Mouse (Mus musculus) mouse embryonic stem cell (cell line): ENCODE results near the gene Mfap3l.
"Not testable (repeated sequence)": the region's sequence is repeated elsewhere in the genome, so short reads cannot be mapped to it uniquely, and the experiment has no call there.

ENCODE experiments used
- in situ Hi-C, 2 experiments: fragments of 300-500 bp; cut with MboI; formaldehyde crosslinking; loops; 1 replicate in 1 of 2; 3 replicates in 1 of 2; pipeline ENCODE4 v1.14.3; 2019 to 2020; ENCODE audit warnings: low sequenced_read_pairs in 2 of 2, low pct_unique_long_range_greater_than_20kb in 1 of 2, mixed read lengths in 1 of 2; ENCODE audit not compliant: unreplicated experiment in 1 of 2

Mfap3l gene

DNA sequence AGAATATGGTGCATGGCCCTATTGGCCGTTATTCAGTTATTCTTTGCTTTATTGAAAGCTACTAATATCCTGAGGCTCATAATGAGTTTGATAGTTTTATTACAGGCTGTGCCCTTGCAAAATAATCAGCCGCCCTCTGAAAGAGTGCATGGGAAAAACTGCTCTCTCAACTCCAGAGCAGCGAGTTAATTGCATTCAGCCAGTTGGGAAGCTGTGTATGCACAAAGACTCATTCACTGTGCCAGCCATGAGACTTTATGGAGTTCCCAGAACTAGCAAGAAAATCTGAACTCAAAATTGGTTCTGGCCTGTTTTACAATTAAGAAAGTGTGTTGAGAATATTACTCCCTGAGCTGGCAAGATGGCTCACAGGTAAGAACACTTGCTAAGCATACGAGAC is 12.5 kb downstream of the Mfap3l start:
- in situ Hi-C loops: no loop called here

DNA sequence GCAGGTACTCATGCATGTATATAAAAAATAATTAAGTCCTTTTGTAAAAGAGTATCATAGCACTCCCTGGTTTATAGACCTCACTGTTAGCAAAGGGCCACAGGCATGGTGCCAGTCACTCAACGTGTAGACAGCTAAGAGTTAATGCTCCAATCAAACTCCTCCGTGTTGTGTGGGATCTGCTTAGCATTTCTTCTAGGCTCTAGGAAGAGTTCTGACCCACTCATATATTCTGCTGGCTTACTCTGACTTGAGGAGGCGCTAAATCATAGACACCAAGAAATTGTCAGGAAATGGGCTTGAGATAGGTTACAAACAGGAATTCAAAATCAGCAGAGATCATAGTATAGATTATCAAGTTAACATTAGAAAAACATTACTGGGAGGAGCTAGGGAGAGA is 13.3 kb downstream of the Mfap3l start:
- in situ Hi-C loops: no loop called here

DNA sequence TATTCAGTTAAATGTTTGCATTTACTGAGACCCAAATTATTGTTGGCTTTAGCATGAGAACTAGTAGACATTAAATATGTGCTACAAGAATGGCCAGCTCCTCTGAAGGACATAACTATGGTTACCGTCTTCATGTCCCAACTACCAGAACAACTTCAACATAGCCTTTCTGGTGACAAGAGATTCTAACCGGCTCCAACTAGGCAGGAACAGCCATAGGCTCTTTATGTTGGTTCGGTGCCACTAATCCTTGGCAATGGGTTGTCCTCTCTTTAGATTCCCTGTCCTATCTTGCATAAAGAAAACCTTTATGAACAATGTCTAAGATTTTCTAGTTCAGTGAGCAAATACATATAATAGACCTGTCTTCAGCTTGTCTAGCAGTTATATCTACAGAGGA is 14.7 kb downstream of the Mfap3l start:
- in situ Hi-C loops: no loop called here

DNA sequence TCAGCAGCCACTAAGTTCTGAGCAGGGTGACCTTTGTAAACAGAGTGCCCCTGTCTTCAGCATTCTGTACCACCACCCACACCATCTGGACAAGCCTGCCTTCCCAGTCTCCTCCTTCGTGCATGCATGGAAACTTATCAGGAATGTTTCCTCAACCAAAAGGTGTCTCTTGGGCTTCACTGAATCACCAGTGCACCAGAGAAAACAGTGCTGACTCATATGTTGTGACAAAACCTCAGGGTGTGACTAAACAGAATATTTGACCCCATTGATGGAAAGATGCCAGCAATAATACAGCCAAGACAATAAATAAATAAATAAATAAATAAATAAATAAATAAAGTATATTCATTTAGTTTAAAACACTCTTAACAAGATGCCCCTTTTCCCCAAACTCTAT is 16.5 kb downstream of the Mfap3l start:
- in situ Hi-C loops: no loop called here

DNA sequence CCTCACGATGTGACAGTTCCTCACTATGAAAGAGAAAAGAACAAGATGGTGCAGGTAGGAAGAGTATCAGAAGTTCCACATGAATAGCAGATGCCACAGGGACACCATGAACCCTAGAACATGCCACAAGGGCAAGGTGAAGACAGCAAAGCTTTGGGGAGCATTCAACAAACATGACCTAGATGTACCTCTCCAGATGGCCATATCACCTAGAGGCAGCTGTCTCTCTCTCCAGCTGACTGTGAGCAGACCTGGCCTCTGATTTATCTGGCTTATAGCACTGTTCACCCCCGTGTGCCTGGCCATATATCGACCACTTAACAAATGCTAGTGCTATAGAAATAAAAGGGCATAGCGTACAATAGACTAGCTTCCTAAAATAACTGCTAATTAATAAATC is 17.5 kb downstream of the Mfap3l start:
- in situ Hi-C loops: no loop called here

DNA sequence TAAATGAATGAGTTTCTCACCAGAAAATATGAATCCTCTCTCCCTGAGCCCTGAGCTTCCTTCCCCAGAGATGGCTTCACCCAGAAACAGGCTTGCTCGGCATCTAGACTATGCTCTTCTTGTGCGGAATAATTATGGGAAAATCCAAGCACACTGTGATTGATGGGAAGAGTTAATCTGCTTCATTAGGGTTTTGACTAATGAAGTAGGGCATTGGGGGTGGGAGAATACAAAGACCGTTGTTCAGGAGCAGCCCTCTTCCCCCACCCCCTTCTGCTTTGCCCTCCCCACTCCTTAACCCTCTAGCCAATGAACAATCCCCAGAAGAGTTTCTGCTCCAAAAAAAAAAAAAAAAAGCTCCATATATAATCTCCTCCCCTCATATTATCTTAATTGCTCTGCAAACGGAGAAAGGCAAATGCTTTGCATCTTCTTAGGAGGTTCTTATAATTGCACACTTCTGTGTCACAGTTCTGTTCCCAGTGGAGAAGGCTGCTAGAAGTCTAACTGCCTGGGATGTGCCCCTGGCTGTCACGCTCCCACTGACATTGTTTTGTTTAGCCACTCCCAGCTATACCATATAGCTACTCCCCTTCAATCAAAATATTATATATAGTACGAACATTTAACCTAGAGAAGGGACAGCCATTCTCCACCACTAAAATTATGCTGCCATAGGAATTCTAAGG is 24.9 kb downstream of the Mfap3l start:
- in situ Hi-C loops: no loop called here

DNA sequence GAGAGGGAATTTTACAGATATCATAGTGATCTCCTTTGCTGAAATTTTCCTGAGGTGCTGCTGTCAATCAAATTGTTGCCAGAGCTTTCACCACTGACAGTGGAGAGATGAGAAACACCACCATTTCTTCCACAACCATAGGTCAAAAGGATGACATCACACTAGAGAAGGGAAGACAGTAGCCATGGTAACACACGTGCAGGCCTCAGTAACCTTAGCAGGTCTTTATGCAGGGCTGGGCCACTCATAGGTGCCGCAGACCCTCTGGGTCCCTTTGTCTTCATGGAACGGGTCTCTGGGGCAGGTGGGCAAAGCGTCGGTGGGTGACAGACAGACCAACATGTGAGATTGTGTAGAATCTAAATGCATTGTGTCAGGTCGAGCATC is 25.5 kb downstream of the Mfap3l start:
- in situ Hi-C loops: no loop called here

DNA sequence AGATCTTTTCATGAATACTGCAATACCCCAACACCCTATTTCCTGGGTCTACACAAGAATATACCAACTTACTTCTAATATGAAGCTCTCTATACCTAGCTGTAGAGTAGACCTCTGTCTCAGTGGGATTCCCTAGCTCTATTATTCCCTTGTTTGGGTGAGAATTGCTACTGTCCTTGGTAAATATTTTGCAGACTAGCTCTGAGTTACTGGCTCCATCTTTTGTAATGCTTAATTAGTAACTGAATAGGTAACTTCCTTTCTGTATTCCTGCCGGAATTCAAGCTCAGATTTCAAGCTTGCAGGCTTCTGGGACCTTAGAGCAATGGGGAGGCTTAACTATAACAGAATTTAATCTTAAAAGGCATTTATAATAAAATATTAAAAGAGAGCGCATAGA is 26.1 kb downstream of the Mfap3l start:
- in situ Hi-C loops: not testable (repeated sequence)

DNA sequence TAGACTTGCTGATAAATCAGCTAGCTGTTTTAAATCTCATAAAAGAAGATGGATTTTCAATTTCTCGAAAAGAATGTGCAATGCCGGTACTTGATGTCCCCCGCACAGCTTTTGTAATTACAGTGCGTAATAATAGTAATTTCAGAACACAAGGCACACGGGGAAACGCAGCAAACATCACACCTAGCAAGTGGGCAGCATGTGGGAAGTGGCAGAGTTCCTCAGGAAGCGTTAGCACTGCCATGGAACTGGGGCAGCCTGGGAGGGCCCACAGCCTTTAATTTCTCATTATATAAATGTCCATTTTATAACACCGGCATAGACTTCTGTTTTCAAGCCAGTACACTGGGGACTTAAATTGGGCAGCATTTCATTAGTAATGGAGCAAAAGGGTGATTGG is 27.1 kb downstream of the Mfap3l start:
- in situ Hi-C loops: no loop called here

DNA sequence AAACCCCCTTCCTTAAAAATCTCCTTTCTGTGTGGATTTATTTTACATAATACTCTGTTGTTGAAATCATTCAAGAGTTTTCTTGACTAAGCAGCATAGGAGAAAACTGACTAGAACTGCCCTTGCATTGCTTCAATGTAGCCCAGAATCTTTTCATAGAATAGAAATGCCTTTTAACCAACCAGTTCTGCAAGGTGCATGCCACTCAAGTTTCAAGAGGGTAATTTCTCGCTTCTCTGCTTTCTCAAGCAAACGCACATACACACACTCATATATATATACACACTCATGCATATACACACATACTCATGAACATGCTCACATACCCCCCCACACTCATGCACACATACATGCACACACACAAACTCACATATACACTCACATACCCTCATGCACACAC is 28.6 kb downstream of the Mfap3l start:
- in situ Hi-C loops: no loop called here

DNA sequence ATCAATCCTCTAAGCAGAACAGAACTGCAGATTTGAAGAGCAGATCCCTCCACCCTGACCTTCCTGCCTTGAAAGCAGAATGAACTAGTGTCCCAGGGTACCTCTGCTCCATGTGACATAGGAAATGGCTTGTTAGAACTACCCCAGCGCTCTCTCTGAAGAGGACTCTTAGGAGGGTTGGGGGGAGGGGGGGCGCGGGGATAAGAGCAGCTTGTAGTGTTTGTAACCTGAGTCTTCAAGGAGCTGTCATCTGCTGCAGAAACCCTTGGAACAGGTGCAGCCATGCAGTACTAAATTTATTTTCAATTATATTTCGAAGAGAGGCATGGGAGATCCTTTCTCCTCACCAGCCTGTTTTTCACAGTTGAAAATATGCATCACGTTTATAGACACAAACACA is 30.9 kb downstream of the Mfap3l start:
- in situ Hi-C loops: no loop called here

DNA sequence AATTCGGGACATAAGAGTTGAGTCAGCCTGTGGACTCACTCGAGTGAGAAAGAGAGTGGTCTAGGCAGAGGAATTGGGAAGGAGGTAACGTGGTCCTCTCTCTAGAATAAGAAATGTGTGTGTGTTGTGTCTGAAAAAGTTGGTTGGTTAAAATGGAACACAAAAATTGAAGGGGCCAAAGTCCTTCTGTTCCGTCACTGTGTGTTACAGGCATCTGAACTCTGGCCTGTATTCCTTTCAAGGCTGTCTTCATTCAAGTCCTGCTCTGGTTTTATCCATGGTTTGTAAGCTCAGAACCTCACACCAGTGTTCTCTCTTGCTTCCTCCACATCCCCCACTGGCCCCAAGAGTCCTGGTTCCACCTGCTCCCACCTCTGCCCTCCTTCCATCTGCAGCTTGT is 33.2 kb downstream of the Mfap3l start:
- in situ Hi-C loops: no loop called here

DNA sequence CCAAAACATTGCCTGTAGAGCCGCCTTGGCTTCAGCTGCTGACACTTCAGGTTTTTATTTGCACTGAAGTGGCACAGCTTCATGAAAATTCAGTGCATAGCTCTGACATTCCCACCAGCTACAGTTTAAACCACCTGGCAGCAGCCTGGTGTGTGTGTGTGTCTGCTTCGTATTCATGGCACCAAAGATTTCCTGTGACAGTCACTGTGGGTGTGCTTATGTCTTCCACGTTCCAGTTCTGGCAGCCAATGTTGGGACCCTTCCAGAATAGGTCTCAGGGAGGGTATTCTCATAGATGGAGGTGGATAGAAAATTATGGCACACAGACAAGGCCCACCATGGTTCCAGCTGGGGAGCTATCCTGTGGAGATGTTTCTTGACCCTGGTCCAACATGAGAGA is 34.2 kb downstream of the Mfap3l start:
- in situ Hi-C loops: no loop called here

DNA sequence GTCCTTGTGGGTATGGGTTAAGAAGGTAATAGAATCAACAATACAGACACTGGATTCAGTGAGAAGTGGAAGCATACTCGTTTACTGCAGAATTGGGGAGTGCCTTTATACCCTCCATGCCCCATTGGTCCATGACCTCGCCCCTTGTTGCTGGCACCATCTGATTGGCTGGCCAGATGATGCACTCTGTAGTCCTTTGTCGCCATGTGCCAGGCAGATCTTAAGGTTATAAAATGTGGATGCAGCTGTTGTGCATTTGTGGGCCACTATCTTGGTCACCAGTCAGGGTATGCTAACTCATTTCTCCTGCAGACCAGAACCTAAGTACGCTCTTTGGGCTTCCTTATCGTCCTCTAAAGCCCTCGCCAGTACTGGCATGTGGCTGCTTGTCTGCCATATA is 46.0 kb downstream of the Mfap3l start:
- in situ Hi-C loops: no loop called here

DNA sequence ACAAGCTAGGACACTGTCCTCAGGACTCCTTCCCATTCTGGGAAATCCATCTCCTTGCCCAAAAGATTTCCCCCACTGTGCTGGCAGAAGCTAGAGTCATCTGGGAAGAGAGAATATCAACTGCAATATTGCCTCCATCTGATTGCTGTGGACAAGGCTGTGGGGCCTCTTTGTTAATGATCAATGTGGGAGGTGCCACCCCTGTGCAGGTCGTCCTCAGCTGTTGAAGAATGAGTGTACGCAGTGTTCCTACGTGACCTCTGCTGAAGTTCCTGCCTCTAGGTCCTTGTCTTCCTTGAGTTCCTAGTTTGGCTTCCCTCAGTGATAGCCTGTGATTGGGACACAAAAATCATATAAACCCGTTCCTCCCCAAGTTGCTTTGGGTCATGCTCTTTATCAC is 49.2 kb downstream of the Mfap3l start:
- in situ Hi-C loops: no loop called here

DNA sequence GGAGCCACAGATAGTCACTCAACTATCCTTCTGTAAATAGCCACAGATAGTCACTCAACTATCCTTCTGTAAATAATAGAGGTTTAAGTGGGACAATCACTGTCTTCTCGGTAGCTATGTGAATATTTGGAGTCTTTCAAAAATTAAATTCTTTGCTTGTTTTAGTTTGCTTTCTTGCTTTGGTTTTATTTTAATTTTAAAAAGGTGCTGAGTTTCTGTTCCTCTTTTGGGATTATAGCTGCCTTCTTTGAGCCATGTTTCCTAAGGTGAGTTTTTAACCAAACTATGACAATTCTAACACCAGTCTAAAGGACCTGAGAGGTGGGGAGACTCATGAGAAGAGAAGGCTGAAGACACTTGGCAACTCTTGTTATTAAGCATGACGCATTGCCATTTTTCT is 49.7 kb downstream of the Mfap3l start:
- in situ Hi-C loops: no loop called here

DNA sequence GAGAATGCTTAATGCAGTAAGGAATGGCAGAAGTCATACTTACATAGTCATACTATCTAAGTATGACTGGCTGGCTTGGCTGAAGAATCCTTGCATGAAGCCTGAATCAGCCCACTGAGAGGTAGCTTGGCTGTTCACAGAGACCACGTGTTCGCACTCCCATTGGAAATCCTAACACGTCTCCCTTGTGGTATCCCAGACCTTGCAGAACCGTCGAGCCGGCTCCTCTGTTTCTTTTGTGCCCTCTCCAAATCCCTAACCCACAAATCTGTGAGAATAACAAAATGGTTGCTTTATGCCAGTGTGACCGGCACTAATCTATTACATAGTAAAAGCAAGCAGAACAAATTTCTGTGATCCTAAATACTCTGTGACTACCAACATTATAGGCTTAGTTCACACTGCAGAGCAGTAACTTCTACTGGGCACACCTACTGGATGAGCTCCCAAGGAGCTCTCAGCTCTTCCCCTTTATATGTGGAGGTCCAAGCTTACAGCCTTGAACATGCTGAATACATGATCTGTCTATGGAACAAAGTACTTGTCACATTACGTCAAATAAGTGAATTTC is 79.0 kb downstream of the Mfap3l start:
- in situ Hi-C loops: no loop called here

DNA sequence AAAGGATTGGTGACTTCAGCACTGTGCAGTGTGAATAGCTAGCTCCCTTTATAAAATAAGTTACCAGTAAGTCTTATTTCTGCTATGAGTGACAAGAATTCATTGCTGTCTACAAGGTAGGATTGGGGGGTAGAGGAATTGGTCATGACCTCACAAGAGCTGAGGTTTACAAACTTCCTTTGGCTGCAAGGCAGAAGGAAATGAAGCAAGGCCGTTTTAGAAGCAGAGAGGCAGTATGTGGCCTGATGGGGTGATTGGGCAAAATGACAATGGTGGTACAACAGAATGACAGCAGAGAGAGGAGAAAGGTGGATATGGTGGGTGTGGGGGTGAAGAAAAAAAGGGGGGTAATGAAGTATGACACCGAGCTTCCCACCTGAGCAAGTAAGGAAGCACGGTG is 82.1 kb downstream of the Mfap3l start:
- in situ Hi-C loops: no loop called here

DNA sequence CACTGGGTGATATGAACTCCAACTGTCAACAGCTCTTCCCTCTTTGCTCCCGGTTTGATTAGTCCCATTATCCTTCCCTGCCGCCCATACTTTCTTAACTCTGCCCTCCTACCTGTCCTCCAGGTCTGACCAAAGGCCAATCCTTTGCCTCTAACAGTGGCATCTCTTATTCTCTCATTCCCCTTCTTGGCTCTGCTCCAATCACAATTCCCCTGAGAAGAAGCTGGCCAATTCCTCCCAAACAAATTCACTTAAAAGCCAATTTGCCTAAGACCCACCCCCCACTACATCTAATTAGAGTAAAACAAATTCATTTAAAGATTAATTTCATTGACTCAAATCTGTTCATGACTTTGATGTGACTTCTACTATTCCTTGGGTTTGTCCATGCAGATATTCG is 86.1 kb downstream of the Mfap3l start:
- in situ Hi-C loops: no loop called here
